Mouse (Mus musculus) G1E-ER4 (cell line): ENCODE data around the gene Atp6v1e2. TPM values are rescaled to one million over a fixed set of nuclear protein-coding genes. Genes with fewer than 3 reads are reported as not detected.

Source experiments
- GATA1 ChIP-seq: IDR thresholded peaks from one replicate; pipeline ENCODE4 v1.8.0; 2012; ENCODE audit warnings: low read length, inconsistent platforms
- polyA plus RNA-seq: library from polyadenylated mRNA; stranded (reverse); fragments of >175 nt; gene quantifications from 2 replicates; pipeline ENCODE4 v1.2.3, GENCODE M21; 2012

The Atp6v1e2 gene
- polyA plus RNA-seq, 1 experiment, result not detected

DNA sequence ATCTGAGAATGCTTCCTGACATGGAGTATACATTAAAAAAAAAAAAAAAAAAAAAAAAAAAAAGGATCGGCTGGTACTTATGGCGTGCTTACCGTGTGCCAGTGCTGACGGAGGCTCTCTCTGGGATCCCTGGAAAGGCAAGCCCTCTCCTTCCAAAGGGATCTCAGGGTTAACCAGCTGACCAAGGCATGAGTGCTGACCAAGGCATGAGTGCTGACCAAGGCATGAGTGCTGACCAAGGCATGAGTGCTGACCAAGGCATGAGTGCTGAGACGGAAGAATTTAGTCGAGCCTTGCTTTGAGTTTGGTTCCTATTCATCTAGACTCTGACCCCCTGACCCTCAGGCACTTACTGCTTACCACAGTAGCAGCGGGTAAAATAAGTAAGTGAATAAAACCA is 9.0 kb downstream of the Atp6v1e2 start:
- TF ChIP-seq GATA1, result no peak

DNA sequence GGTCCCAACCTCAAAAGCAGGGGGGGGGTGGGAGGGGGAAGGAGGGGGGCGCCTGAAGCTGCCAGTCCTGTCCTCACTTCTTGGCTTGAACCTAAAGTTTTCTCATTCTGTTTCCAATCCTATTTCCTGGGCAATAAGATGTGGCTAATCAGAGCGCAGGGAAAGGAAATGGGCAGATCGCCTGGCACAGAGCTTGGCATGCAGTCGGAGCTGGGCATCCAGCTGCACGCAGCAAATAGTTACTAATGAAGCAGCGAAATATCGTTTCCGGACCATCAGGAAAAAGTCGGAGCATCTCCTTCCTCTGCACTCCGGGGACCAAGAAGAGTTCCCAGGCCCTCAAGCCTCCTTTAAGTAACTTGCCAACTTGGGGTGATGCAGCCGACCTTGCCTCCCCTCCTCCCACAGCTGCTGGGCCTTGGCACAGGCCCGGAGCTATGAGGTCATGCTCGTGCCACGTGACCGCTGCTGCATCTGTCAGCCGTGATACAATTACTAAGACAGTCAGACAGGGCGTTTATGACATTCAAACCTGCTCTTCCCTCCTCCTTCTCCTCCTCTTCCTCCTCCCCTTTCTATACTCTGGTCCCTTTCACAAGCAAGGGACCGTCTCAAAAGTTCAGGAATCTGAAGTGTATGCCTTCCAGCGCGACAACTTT is 10.1 kb downstream of the Atp6v1e2 start:
- TF ChIP-seq GATA1, result no peak

DNA sequence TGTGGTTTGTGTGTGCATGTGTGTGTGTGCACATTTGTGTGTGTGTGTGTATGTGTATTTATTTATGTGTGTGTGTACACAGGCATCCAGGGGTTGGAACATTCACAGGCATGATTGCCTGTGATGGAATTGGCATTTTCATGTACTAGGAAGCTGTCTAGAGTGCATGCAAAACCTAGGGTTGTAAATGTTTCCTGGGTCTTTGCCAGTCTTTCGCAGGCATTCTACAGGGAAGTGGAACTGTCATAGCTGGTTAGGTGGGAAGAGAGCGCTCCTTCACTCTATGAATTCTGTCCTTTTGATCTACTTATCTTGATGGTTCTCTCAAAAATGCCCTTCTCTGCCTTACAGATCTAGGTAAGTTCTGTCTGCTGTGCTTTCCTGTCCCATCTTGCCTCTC is 10.6 kb downstream of the Atp6v1e2 start:
- TF ChIP-seq GATA1, result no peak

DNA sequence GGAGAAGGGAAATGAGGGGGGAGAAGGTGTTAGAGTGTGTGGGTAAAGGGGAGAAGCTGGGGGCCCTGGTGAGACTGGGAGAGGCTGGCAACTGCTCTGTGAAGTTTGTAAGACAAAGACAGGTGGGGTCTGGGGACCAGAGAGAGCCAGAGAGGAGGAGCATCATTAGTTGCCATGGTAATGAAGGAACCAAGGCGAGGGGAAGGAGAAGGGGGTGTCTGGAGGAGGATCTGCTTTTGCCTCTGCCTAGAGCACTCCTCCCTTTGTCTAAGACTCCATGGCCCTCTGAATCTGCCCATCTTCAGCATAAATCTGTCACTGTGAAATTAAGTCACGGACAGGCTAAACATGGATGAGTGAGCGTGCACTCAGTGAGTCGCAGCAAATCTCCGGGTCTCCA is 14.8 kb downstream of the Atp6v1e2 start:
- no peak for TF ChIP-seq GATA1

DNA sequence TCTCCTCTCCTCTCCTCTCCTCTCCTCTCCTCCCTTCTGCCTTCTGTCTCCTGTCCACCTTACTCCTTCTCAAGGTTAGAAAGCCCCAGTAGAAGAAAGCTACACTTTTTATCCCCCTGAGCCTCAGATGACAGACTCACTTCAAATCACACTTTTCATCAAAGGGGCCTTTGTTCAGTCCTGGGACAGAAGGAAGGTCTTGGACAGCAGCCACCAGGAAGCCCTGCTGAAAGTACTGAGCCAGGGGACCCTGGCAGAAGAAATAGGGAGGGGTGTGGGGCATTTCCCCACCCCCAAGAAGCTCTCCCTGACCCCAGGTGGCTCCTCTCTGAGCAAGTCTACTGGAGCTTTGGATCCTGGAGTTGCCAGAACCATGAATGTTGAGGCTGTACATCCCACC is 17.7 kb downstream of the Atp6v1e2 start:
- no peak for TF ChIP-seq GATA1

DNA sequence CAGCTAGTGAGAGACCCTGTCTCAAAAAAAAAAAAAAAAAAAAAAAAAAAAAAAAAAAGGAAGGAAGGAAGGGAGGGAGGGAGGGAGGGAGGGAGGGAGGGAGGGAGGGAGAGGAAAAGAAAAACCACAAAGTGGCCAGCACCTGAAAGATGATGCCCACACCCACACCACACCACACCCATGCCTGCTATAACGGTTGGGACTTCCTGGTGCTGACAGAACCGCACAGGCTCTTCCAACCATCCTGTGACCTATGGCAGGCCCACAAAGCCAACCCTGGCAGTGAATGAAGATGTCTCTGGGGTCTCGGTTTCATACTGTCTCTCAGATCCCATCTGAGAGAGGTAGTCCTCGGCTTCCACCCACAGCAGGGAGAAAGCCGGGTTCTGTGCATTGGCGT is 18.3 kb downstream of the Atp6v1e2 start:
- TF ChIP-seq GATA1, result no peak

DNA sequence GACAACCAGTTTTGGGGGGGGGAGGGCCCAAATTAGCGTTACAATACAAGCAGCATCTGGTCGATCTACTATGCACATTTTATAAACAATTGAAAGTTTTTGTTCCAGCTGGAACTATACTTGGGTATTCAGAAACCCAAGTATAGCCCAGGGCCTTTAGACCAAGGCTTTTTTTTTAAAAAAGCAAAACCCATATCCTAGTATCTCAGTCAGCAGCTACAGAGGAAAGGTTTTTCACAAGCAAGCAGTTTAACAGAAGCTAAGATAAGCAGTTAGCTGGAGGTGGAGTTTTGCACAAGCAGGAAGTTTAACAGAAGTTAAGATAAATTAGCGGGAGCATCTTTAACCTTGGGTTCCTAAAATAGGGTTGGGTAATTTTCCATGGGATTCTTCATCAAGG is 20.9 kb downstream of the Atp6v1e2 start:
- TF ChIP-seq GATA1, result no peak

DNA sequence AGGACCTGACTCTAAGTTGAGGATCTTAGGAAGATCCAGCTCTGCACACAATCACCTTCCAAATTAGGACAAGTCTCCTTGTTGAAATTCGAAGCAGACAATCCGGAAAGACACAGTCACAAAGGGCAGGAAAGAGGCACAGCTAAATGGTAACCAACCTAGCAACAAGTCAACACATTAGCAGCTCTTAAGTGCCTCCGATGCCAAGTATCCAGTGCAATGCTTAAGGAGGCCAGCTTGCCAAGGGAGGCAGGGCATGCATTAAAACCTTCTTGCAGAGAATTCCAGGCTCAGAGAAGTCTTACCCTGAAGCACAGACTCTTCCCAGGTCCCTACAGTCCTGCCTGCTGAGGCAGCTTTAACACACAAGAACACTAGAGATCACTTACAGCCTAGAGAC is 23.0 kb downstream of the Atp6v1e2 start:
- TF ChIP-seq GATA1, result no peak

DNA sequence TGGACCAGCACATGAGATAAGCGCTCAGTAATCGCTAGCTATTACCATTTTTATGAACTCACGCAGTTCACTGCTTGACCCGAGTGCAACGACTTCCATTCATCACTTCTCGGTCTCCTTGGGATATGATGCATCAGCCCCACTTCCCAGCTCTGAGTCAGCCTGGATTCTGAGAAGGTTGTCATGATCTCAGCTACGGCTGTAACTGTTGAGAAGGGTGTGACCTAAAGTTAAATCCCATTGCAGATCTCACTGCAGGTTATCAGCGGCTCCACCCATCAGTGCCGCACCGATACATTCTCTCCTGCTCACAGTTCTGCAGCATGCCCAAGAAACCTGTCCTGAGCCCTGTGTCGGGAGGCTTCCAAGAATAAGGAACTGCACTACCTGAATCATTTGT is 28.0 kb downstream of the Atp6v1e2 start:
- TF ChIP-seq GATA1, result no peak

DNA sequence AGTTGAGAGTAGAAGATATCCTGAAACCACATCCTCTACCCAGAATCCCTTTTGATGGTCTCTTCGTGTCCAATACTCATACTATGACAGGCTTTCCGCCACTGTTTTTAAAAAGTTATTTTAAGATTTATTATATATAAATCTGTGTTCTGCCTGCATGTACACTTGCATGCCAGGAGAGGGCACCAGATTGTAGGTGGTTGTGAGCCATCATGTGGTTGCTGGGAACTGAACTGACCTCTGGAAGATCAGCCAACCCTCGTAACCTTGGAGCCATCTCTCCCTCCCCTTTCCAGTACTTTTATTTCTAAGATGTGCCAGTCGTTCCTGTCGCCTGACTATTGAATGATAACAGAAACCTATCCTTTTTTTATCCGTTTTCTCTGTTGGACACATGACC is 28.9 kb downstream of the Atp6v1e2 start:
- TF ChIP-seq GATA1, result no peak

DNA sequence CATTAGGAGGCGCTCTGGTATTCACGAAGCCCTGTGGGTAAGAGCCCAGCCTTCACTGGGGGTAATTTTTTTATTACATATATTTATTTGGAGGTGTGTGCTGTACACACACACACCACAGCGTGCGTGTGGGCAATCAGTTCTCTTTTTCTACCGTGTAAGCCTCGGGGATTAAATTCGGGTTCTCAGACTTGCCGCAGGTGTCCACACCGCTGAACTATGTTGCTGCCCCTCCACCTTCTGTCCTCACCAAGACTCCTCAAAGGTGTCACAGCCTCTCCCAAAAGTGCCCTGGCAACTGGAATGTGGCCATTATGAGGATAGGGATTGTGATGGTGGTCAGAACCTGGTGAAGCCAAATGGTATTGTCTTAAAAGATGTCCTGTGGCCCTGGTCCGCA is 30.6 kb downstream of the Atp6v1e2 start, which contains the start of gene Tmem247:
TSS of gene Tmem247 (plus strand) at position 301 of the 400 bp plus-strand sequence.
- no peak for TF ChIP-seq GATA1

DNA sequence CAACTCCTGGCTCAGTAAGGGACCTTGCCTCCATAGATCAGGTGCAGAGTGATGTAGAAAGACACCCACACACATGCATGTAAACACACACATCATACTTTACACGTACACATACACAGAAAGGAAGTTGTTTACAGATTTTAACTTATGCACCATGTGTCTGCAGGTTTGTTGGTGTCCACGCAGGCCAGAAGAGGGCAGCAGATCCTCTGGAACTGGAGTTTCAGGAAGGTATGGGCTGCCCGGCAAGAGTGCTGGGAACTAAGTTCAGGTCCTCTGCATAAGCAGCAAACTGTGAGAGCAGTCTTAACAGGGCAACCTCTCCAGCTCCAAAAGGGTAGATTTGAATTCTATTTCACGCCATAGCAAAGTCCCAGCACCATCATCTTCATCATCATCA is 32.2 kb downstream of the Atp6v1e2 start:
- no peak for TF ChIP-seq GATA1

DNA sequence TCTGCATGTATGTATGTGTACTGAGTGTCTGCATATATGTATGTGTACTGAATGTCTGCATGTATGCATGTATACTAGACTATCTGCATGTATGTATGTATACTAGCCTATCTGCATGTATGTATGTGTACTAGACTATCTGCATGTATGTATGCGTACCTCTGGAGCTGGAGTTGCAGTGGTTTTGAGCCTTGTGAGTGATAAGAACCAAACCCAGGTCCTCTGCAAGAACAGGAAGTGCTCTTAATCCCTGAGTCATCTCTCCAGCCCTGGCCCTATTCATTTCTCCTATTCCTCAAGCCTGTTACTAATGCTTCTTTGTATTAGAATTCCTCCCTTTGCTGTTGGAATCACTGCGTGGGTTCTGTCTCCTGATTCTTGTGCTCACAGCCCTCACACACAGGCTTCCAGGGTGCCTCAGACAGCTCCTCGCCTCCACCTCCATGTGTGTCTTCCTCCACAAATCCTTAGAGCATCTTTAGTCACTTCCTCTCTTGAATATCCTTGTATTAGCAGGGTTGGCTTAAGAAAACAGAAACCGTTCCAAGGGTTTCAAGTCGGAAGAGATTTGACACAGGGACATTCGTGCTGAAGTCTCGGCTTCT is 34.6 kb downstream of the Atp6v1e2 start:
- no peak for TF ChIP-seq GATA1

DNA sequence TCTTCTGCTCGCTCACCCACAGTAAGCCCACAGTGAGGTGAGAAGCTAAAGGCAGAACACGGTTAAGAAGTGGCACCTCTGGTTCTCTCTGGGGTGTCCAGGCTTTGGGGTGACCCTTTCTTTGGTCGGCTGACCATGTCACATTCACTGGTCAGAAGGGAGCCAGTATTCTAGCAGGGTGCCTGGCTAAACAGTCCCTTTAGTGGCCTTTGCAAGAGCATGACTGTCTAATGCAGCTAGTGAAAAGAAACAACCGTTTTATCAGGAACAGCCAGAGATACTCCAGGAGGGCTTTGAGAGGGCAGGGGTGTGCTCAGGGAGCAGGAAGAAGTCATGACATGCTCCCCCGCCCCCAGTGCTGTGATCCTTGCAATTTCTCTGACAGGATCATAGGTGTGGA is 36.4 kb downstream of the Atp6v1e2 start:
- no peak for TF ChIP-seq GATA1

DNA sequence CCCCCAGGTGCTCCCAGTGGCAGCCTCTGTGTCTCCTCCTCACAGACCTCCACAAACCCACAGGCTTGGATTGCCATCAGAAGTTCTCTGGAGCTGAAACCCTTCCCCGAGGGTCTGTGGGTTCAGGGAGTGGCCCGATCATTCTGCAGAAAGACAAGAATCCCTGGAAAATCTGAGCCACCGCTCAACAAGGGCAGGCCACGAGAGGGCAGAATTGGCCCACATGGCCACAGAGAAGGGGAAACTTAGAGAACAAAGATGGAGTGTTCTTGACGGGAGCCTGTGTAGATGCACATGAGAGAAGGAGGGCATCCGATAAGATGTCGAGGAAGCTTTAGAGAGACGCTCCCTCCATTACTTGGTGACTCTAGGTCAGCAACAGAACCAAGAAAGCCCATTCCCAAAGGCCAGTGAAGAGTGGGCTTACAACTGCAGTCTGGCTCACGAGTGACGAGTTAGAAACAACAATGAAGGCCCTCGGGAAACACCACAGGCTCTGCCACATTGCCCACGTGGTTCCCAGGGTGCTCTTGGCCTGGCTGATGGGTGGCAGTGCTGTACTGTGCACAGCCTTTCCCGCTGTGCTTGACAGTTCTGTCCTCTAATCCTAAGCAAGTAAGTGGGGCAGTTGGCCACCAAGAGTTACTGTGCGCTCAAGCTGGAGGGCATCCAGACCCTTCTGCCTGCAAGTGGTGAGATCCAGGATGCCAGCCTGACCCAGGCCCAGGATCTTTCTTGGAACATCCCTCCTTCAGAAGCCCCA is 37.8 kb downstream of the Atp6v1e2 start:
- no peak for TF ChIP-seq GATA1

DNA sequence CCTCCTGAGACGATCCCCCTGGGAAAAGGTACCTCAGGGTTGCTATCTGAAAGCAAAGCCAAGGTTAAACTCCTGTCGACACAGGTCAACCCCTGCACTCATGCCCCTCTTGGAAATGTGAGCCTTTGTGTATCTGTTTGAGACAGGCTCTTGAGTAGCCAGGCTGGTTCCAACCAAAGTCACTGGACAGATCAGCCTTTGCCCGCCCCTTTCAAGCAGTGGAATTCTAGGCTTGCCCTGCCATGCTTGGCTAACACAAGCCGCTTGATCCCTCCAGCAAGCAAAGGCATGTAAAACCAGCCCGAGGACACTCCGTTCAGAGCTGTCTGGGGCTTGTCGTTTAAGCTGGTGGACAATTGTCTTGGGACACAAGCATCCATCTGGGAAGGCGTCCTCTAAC is 39.4 kb downstream of the Atp6v1e2 start:
- no peak for TF ChIP-seq GATA1

DNA sequence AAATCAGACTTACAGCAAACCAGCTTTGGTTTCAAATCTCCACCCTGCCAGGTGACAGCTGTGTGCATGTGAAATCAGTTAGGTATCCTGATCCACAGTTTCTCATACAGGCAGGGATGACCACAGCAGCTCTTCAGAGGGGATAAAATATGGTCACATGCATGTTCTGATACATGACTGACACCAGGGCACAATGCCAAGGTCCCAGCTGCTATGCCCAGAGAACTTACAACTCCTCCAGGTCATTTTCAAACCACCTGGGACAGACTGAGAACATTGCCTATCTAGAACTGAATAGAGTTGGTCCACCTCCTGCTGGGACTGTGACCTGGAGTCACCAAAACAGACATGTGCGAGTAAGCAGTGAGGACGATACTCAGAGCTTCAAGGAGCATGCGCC is 40.6 kb downstream of the Atp6v1e2 start:
- no peak for TF ChIP-seq GATA1
